Mouse (Mus musculus): Measurements from ENCODE around the gene Gm21988.

The Gm21988 gene

GRCm38 (mm10) chr11:70218039-70218438 lies 21.6 kb downstream of the Gm21988 start:
- no peak for DNase-seq (ENCODE audit: low spot score in 2 of 2)

- DNase-seq (ENCODE audit: low spot score in 2 of 2), result no peak
These were observed 23.5 kb downstream of the Gm21988 start for GRCm38 (mm10) chr11:70216103-70216502.

GRCm38 (mm10) chr11:70215301-70215700 lies 24.3 kb downstream of the Gm21988 start:
- peak in 1 of 2 experiments; percentile 21 for DNase-seq (ENCODE audit: low spot score in 2 of 2)

- DNase-seq (ENCODE audit: low spot score in 2 of 2), result peak in 1 of 2 experiments; percentile 19
These were observed 24.8 kb downstream of the Gm21988 start for GRCm38 (mm10) chr11:70214856-70215209.

GRCm38 (mm10) chr11:70214191-70214855 lies 25.3 kb downstream of the Gm21988 start:
- DNase-seq (ENCODE audit: low spot score in 2 of 2), result peak; percentile 36 to 42

GRCm38 (mm10) chr11:70213736-70214135 lies 25.9 kb downstream of the Gm21988 start:
- DNase-seq (ENCODE audit: low spot score in 2 of 2), result peak; percentile 28 to 36

- DNase-seq (ENCODE audit: low spot score in 2 of 2), result peak; percentile 41 to 65
These were observed 26.7 kb downstream of the Gm21988 start for GRCm38 (mm10) chr11:70212896-70213295.

- DNase-seq (ENCODE audit: low spot score in 2 of 2), result no peak
These were observed 27.2 kb downstream of the Gm21988 start, which contains the start of gene Slc16a11 for GRCm38 (mm10) chr11:70212423-70212822. Slc16a11 (plus strand) TSS chr11:70212752.

GRCm38 (mm10) chr11:70211972-70212371 lies 27.7 kb downstream of the Gm21988 start:
- no peak for DNase-seq (ENCODE audit: low spot score in 2 of 2)

- DNase-seq (ENCODE audit: low spot score in 2 of 2), result no peak
These were observed 28.9 kb downstream of the Gm21988 start for GRCm38 (mm10) chr11:70210681-70211080.

GRCm38 (mm10) chr11:70208778-70209388 lies 30.7 kb downstream of the Gm21988 start:
- no peak for DNase-seq (ENCODE audit: low spot score in 2 of 2)

- DNase-seq (ENCODE audit: low spot score in 2 of 2), result no peak
These were observed 32.3 kb downstream of the Gm21988 start for GRCm38 (mm10) chr11:70207283-70207682.

GRCm38 (mm10) chr11:70206801-70207200 lies 32.8 kb downstream of the Gm21988 start:
- DNase-seq (ENCODE audit: low spot score in 2 of 2), result no peak

GRCm38 (mm10) chr11:70201691-70202090 lies 37.9 kb downstream of the Gm21988 start:
- peak; percentile 42 to 75 for DNase-seq (ENCODE audit: low spot score in 2 of 2)

GRCm38 (mm10) chr11:70200036-70200608 lies 39.5 kb downstream of the Gm21988 start:
- DNase-seq (ENCODE audit: low spot score in 2 of 2), result no peak

- no peak for DNase-seq (ENCODE audit: low spot score in 2 of 2)
These were observed 40.5 kb downstream of the Gm21988 start for GRCm38 (mm10) chr11:70199107-70199506.

- DNase-seq (ENCODE audit: low spot score in 2 of 2), result no peak
These were observed 41.3 kb downstream of the Gm21988 start for GRCm38 (mm10) chr11:70198332-70198731.

- DNase-seq (ENCODE audit: low spot score in 2 of 2), result no peak
These were observed 46.0 kb downstream of the Gm21988 start for GRCm38 (mm10) chr11:70193354-70194285.

- DNase-seq (ENCODE audit: low spot score in 2 of 2), result no peak
These were observed 47.5 kb downstream of the Gm21988 start for GRCm38 (mm10) chr11:70192157-70192556.

GRCm38 (mm10) chr11:70191188-70191587 lies 48.4 kb downstream of the Gm21988 start:
- no peak for DNase-seq (ENCODE audit: low spot score in 2 of 2)

GRCm38 (mm10) chr11:70189319-70190134 lies 50.1 kb downstream of the Gm21988 start:
- no peak for DNase-seq (ENCODE audit: low spot score in 2 of 2)
